Mouse (Mus musculus) 416B (cell line): Measurements from ENCODE around the gene Pltp.
A peak's percentile ranks its signal among the peaks of the same experiment; 100 is the strongest.
"Not testable (repeated sequence)": the region's sequence is repeated elsewhere in the genome, so short reads cannot be mapped to it uniquely, and the experiment has no call there.

Source experiments
- DNase-seq: peaks from one replicate; pipeline ENCODE4 v3.0.0; 2011; ENCODE audit warnings: low read depth

The Pltp gene

GRCm38 (mm10) chr2:164878509-164879227 lies 21.2 kb upstream of the Pltp start:
- DNase-seq, result peak; percentile 94

GRCm38 (mm10) chr2:164877376-164878215 lies 20.1 kb upstream of the Pltp start:
- not testable (repeated sequence) for DNase-seq

GRCm38 (mm10) chr2:164875648-164876047 lies 18.1 kb upstream of the Pltp start:
- DNase-seq, result not testable (repeated sequence)

GRCm38 (mm10) chr2:164874239-164874769 lies 16.8 kb upstream of the Pltp start:
- no peak for DNase-seq

GRCm38 (mm10) chr2:164873621-164874020 lies 16.1 kb upstream of the Pltp start:
- DNase-seq, result no peak

- DNase-seq, result no peak
Observed at GRCm38 (mm10) chr2:164871602-164872303, 14.2 kb upstream of the Pltp start.

- DNase-seq, result peak; percentile 50
Observed at GRCm38 (mm10) chr2:164868491-164868890, 11.0 kb upstream of the Pltp start.

GRCm38 (mm10) chr2:164867566-164867965 lies 10.1 kb upstream of the Pltp start:
- peak; percentile 41 for DNase-seq

- peak; percentile 52 for DNase-seq
Observed at GRCm38 (mm10) chr2:164866741-164867551, 9.4 kb upstream of the Pltp start.

GRCm38 (mm10) chr2:164864593-164864992 lies 7.1 kb upstream of the Pltp start:
- no peak for DNase-seq

GRCm38 (mm10) chr2:164863411-164863810 lies 5.9 kb upstream of the Pltp start:
- DNase-seq, result not testable (repeated sequence)

- peak; percentile 61 for DNase-seq
Observed at GRCm38 (mm10) chr2:164862179-164862861, 4.8 kb upstream of the Pltp start.

GRCm38 (mm10) chr2:164861094-164861493 lies 3.6 kb upstream of the Pltp start:
- DNase-seq, result no peak

- no peak for DNase-seq
Observed at GRCm38 (mm10) chr2:164859640-164860432, 2.3 kb upstream of the Pltp start.

GRCm38 (mm10) chr2:164859155-164859554 lies 1.6 kb upstream of the Pltp start:
- DNase-seq, result no peak

GRCm38 (mm10) chr2:164857842-164858553 lies 487 bp upstream of the Pltp start:
- DNase-seq, result no peak

GRCm38 (mm10) chr2:164856309-164857100 lies 1.0 kb downstream of the Pltp start:
- no peak for DNase-seq

GRCm38 (mm10) chr2:164855572-164855971 lies 1.9 kb downstream of the Pltp start:
- not testable (repeated sequence) for DNase-seq
